Mouse (Mus musculus): ENCODE measurements at regions not wholly inside any gene's neighbourhood (a gene's known extent, or its start where the extent isn't known, plus 50 kb on each side); places are given as distances from the start of the nearest gene placed in this dataset.

GRCm38 (mm10) chr15:59153416-59154250 lies 264.5 kb downstream of the Gm49356 start:
- TF ChIP-seq EP300 (IDR thresholded peaks at IDR 0.05; ENCODE audit: low read depth) (no peak), CTCF (IDR thresholded peaks at IDR 0.05; ENCODE audit: low read depth) (no peak)

Measured in liver, postnatal 0 days (tissue).